Mouse (Mus musculus): ENCODE results near the gene Thra.

Thra gene

DNA sequence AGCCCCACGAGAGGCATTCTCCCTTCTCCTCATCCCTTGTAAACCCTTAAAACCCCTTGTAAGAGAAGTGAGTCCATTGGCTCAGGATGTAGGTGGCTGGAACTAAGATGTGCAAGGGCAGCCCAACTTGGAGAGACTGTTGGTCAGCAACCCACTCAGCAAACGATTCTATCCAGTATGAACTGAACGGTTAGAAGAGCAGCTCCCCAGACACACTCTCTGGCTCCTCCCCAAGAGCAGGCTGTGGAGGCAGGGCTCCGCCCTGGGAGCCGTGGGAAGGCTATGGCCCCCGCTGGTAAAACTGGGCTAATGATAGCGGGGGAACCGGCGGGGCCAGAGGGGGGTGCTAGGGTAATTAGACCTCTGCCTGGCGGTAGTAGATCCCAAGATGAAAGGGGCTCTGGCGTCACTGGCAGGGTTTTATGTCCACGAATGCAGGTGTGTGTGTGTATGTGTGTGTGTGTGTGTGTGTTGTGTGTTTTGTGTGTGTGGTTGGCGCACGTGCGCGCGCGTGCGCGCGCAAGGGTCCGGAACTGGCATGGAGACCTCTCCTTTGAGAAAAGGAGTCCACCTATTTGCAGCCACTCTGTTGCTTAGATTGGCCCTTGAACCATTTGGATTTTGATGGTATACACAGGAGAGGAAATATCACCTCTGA is at the start of gene Thra:
Gene Thra (plus strand): TSS at position 246 of the 658 bp plus-strand sequence.
- WGBS: under 1% methylated on average over 22 of the region's 22 CpGs

DNA sequence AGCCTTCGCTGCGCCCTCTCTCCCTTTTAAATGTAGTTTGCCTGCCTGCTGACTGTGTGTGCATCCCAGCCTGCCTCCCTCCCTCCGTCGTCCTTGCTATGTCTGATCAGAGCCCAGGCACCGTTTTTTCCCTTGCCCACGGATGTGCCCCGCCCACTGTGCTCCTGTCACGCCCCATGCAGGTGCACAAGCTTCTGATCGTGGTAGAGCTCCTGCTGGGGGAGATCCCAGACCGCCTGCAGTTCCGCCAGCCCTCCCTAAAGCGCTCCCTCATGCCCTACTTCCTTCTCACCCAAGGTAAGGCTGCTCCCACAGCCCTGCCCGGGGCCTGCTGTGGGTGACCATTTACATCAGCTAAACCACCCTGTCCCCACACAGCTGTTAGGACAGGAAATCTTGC is 47.2 kb upstream of the Thra start:
- 70% methylated on average over 13 of the region's 13 CpGs for WGBS

DNA sequence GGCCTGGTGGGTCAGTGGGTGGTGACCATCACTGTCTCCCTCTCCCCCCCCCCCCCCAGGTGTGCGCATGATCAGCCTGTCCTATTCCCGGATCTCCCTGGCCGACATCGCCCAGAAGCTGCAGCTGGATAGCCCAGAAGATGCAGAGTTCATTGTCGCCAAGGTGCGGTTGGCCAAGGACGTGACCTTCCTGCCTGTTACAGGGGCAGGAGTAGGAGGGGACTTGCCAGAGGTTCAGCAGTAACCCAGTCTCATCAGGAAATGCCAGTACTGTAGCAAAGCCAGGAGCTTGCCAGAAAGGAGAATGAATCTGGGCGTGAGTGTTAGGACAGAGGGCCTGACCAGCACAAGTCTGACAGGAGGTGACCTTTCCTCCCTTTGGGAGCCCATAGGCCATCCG is 46.7 kb upstream of the Thra start:
- whole genome bisulfite sequencing: 88% methylated on average over 9 of the region's 9 CpGs

DNA sequence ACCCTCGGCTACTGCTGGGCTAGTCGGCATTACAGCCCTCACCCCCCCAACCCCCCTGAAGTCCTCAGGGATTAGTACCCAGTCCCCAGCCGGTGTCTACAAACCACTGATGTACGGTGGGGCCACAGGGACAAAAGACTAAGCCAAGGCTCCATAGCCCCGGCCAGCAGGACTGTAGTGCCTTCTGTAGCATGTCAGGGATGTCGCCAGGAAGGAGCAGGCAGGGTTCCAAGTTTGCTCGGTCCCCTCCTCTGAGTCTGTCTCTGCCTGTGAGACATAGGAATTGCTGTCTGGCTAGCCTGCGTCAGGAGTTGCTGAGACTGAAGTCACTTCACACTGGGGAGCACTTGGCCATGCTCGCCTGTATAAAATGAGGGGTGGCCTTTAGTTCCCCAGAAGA is 46.1 kb upstream of the Thra start:
- 45% methylated on average over 9 of the region's 9 CpGs for WGBS

DNA sequence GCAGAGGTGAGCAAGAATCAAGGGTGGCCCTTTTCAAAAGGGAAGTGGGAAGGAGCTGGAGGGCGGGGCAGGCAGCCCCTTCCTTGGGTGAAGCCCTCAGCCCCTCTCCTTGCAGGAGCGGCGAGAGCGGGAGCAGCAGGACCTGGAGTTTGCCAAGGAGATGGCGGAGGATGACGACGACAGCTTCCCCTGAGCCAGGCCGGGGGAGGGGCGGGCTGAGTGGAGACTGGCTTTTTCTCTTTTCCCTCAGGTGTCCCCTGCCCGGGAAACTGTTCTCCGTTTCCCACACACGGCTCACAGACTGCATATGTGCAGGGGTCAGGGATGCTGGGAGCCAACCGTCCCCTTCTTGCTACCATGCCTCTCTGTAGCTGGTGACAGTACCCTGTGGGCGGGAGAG is 45.0 kb upstream of the Thra start:
- 55% methylated on average over 14 of the region's 14 CpGs for WGBS

DNA sequence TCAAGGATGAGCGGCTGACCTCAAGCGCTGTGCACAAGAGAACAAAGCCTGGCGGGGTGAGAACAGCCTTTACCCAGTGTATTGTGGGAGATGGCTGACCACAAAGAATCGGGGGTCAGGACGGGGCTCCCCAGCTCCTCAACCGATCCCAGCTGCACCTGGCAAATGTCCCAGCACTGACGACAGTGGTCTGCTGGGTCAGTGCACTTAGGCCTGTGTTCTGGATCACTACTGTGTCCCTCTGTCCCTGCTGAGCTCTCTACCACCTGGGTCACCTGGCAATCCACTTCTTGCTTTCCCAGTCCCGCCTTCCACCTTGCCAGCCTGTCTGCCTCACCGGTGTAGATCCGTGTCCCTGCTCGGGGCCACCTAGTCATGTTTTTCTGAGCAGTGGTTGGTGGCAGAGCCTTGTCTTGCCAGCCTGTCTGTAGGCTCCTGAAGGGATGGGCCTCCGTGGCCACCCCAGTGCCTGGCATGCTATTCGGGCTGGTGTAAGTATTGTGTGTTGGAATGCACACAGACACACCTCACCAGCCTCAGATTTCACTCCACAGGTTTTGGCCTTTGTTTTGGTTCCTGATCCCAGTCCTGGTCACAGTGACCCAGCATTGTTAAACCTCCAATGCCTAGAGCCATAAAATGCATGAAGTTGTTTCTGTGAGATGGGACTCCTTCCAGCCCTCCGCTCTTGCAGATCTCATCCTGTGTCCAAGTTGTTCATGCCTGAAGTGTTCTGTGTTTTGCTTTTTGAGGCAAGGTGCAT is 43.8 kb upstream of the Thra start:
- WGBS: 73% methylated on average over 14 of the region's 14 CpGs

DNA sequence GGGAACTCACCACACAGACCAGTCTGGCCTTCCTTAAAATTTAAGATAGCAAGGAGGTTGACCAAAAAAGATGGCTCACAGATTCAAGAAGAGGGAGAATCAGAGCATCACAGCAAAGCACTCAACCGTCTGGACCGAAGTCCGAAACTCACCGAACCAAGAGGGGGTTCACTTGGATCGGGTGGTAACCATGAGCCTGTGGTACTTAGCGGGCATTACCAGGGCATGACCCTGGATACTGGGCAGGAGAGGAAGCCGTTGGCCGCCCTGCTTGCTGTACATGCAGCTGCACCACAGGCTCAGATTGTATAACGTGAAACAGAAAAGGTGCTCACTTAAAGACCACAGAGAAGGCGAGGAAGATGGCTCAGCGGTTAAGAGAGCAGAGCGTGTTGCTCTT is 43.2 kb upstream of the Thra start:
- 92% methylated on average over 12 of the region's 12 CpGs for WGBS

DNA sequence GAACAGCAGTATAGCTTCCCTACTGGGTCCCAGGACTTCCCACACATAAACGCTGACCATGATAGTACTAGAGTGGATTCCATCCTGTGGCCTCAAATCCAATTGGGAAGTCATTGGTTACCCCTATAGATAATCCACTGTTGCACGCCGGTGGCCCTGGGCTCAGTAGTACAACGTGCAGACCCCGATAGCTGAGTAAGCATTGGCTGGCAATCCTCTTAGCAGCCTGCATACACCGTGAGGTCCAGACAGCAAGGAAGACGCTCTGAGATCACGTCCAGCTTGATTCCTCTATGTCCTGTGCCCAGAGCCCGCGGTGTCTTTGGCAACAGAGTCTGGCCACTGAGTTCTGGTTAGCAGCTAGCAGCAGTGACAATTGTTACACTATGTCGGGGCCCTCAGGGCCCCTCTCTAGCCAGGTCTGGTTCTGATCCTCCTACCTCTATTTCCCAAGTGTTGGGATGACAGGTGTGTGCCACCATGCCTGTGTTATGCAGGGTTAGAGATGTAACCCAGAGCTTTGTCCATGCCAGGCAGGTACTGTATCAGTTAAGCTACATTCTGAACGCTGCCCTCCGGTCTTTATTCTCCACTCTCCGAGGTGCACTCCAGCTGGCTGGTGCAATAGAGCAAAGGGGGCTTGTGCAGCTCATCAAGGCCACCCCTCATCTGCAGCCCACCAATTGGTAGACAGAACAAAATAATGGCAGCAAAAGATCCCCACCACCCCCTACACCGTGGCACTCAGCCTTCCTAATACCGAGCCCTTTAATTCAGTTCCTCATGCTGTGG is 41.4 kb upstream of the Thra start:
- WGBS: 86% methylated on average over 16 of the region's 16 CpGs

DNA sequence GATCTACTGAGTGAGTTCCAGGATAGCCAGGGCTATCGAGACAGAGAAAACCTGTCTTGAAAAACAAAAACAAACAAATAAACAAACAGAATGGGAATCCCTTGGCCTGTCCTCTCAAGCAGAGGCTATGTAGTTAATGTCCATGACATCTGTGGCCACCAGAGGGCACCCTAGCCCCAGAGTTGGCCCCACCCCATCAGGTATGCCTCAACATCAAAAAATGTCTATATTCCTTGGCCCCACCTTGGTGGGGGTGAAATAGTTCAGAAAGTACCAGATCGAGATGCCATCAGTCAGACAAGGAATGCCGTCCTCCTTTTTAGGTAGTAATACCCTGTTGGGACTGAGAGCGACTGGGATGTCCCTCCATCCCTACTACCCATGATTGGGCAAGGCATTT is 40.5 kb upstream of the Thra start:
- WGBS: 36% methylated on average over 4 of the region's 4 CpGs

DNA sequence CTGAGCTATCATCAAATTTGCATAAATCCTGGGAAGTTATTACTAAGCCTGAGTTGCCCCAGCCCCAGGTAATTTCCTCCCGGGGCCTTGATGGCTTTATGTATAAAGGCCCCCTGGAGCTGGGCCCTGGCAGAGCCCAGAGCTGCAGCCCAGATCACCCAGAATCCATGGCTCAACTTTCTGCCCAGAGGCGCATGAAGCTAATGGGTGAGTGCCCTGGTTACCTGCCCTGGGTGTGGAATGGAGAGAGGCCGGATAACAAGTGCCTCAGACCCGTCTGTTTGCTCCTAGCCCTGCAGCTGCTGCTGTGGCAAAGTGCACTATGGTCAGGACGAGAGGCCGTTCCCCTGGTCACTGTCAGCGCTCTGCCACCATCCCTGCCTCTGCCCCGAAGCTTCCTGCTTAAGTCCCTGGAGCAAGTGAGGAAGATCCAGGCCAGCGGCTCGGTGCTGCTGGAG is 39.2 kb upstream of the Thra start, which contains the start of gene Csf3:
Gene Csf3 (plus strand): TSS at position 51 of the 458 bp plus-strand sequence.
- 74% methylated on average over 10 of the region's 10 CpGs for WGBS

DNA sequence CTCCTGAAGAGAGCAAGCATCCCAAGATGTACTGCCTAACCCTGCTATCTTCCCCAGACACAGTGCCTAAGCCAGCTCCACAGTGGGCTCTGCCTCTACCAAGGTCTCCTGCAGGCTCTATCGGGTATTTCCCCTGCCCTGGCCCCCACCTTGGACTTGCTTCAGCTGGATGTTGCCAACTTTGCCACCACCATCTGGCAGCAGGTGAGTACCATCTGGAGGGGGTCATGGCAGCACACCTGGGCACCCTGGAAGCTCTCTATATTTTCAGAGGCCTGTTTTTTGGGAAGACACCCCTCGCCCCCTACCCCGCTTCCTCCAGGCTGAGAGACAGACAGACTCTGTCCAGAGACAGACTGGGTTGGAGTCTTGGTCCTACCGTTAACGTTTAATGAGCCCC is 38.1 kb upstream of the Thra start:
- WGBS: 79% methylated on average over 5 of the region's 5 CpGs

DNA sequence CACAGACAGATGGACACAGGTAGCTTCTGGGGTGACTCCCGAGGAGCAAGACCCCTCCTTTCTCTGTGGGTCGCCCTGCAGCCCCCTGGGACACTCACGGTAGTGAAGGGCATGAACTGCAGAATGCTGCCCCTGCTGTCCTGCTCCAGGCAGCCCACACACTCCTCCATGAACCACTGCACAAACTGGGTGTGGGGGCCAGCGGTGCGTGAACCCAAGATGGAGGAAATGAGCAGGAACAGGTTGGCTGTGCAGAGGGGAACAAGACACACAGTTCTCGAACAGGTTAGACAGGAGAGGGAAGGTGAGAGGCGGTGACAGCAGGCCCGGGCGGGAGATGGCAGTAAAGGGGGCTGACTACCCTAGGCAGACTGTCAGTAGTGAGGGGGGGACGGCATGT is 35.4 kb upstream of the Thra start:
- 91% methylated on average over 10 of the region's 10 CpGs for WGBS

DNA sequence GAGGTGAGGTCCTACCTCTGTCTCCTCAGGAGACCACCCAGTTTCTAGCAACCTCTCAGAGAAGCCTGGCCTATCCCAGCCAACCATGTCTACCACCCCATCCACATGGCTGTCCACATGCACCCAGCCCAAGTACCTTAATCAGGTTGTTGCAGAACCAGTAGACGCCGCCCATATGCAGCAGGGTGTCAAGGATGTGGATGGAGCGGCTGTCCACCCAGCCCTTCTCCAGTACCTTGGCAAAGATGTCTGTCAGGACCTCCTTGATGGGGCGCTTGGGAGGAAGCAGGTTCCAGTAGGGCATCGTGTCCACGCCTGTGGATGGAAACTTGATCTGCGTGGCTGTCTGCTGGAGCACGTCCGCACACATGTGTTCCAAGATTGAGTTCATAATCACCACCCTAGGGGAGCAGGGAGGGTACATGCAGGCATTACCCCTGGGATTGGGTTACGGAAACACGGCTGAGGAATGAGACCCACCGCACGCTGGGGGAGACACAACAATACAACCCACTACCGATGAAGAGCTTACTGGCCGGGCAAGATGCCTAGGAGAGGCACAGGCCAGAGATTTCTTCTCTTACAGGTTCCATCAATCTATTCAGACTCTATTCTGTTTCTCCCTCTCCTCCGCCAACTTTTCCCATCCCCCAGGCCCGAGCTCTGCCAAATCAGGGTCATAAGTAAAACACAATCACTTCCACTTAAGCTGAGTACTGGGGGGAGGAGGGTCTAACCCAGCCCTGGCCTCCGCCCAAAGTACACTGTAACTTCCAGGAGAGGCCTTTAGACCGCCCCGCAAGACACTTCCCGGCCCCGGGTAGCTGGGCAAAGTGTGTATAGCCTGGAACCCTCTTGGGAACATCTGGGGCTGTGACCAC is 32.8 kb upstream of the Thra start:
- WGBS: 77% methylated on average over 22 of the region's 22 CpGs

DNA sequence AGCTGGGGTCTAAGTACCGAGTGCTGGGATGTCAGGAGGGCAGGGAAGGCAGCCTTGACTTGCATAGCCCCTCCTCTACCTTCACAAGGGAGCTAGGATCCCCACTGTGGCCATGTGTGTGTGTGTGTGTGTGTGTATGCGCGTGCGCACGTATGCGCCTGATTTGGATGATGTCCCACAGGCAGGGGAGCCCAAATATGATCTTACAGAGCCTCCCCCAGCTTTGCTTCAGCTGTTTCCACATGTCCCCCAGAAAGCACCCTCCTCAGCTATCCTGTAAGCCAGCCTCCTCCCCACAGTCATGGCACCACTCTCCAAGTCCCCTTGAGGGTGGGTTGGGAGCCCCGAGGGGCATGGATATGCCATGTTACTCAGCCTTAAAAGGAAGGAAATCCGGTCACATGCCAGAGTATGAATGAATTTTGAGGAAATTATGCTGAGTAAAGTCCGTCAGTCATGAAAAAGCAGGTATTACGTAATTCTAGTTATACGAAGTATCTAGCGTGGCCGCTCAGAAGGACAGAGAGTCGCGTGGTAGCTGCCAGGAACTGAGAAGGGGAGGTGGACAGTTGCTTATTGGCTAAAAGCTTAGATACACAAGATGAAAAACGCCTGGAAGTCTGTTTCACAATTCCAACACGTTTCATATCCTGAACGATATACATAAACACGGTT is 32.0 kb upstream of the Thra start:
- 60% methylated on average over 19 of the region's 19 CpGs for WGBS

DNA sequence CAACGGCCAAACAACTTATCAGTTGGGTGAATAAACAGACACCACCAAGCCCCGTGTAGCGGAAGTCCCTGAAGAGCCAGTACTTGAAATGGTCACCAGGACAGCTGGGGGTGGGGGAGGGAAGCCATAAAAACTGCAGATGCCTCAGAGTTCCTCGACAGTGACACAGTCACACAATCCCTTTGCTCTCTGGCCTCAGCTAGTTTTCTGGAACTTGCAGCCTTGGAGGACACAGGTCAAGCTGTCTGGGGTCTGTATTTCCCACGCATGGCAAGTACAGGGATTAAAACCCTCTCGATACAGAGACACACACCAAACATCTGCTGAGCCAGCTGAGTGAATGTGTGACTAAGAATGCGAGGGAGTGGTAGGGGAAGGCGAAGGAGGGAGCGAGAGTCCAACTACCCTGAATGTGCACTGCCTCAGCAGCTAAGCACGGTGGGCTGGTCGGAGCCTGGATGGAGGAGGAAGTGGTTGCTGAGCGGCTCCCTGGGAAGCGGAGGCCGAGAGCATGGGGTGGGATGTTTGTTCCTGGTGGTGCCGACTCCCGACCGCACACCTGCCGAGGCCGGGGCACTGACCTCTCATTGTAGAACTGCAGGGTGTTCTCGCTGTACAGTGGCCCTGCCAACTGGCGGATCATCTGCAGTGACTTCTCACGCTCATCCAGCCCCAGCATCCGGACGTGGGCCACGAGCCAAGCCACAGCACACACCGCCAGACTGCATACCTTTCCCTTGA is 31.3 kb upstream of the Thra start:
- WGBS: 50% methylated on average over 26 of the region's 26 CpGs

DNA sequence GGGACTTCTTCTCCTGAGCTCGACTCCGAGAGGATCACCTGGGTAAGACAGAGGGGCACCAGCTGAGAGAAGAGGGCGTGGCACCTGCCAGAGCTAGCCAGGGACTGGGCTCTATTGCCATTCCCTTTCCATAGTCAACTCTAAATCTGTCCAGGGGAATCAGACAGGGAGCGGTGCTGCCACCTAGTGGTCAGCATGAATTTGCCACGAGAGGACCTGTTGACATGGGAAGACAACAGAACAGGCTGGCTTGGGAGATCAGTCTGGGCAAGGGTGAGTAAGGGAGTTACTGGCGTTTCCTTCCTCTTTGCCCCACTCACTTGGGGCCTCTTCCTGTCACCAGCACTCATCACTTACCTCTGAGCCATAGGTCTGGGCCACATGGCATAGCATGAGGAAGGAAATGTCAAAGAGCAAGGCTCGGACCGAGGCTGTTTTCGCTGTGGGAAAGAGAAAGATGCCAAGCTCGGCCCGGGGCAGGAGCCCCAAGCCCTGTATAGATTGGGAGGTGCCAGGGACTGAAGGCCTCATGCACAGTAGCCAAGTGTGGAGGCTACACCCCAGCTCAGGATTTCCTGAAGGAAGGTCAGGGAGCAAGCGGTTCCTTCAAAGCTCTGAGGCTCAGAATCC is 29.9 kb upstream of the Thra start:
- 50% methylated on average over 12 of the region's 12 CpGs for WGBS

DNA sequence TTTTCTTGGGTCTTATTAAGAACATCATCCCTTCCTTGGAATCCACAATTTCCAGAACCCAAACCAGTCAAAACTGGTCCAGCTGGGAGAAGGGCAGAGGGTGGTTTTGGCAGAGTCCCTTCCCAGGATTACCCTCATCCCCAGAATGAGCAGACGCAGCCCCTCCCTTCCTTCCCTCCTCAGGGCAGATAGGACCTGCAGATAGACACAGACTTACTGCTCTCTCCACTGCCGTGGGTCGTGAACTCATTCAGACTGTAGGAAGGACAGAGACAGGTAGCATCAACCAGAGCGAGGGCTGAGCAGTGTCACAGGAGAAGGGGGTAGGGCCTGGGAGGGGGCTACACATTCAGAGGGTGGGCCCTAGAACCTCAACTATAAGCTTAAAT is 29.4 kb upstream of the Thra start:
- 89% methylated on average over 4 of the region's 4 CpGs for WGBS

DNA sequence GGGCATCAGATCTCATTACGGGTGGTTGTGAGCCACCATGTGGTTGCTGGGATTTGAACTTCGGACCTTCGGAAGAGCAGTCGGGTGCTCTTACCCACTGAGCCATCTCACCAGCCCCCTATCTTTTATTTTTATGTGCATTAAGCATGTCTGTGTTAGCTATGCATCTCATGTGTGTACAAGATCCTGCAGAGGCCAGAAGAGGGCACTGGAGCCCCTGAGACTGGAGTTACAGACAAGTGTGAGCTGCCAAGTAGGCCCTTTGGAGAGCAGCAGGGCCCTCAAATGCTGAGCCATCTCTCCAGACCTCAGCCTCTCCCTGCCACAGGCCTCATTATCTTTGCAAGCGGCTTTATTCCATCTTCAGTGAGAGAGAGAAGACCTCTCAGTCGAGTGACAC is 28.4 kb upstream of the Thra start:
- WGBS: 73% methylated on average over 6 of the region's 6 CpGs

DNA sequence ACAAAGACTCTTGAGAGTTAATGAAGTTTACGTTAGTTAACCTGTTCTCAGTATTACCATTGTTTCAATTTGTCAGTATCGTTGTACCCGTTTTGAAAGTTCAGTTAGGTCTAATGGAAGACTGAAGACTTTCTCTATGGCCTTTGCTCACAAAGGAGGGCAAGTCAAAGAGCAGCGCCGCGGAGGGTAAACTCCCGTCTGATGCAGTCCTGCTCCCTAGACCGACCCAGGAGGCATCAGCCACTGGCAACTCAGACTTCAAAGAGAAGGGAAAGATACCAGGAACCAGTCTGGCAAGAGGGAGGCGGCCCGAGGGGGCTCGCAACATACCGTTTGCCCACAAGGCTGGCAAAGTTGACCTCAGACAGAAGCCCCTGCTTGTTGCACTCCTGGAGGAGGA is 26.7 kb upstream of the Thra start:
- WGBS: 89% methylated on average over 12 of the region's 12 CpGs

DNA sequence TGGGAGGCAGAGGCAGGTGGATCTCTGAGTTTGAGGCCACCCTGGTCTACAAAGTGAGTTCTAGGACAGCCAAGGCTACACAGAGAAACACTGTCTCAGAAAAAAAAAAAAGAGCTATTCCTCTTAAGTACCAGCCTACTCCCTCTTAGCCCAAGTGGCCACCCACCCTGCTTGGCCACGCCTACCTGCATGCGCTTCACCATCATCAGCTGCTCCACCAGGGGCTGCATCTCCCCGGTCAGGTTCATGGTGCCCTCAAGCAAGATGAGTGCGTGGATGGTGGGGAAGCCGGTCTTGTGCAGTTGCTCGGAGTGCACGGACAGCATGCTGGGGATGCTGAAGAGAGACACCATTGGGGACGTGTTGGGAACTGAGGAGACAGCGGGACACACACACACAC is 24.5 kb upstream of the Thra start:
- WGBS: 94% methylated on average over 9 of the region's 9 CpGs
